Mouse (Mus musculus) lung, adult 2 months (tissue): ENCODE data around the gene Xrcc5.

Experiments used
- CTCF ChIP-seq: fragments of 200-500 bp; IDR thresholded peaks from 2 replicates; pipeline ENCODE4 v1.5.1; 2011; ENCODE audit warnings: mild to moderate bottlenecking, low read length, control low read depth; ENCODE audit not compliant: insufficient read depth
- POLR2A ChIP-seq: fragments of 200-500 bp; IDR thresholded peaks from 2 replicates; pipeline ENCODE4 v1.6.1; 2011; ENCODE audit warnings: low read depth, mild to moderate bottlenecking, control low read depth, low read length, borderline replicate concordance; ENCODE audit errors: extremely low read depth

DNA sequence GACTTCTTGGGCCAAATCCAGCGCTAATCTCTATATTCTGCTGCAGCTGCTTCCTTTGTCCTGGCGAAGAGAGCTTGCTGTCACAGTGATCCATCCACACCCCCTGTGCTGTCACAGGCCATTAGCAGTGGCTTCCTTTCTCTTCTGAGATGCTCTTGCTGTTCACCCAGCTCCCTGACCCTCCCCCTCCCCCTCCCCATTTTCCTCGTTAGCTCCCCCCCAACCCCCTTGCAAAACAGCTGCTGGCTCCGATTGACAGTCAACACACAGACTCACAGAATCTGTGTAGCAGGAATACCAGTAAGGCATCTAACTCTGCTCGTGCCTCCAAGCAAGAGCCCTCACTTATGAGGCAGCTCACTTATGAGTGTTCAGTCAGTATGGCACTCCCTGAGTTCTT, 20.3 kb upstream of the Xrcc5 start:
- TF ChIP-seq CTCF (no peak), POLR2A (no peak)
